Mouse (Mus musculus): Measurements from ENCODE around the gene Slc9a9.

- TF ChIP-seq POLR2A (IDR thresholded peaks at IDR 0.05; ENCODE audit: extremely low read depth, insufficient read depth, low read length) (no peak), CTCF (IDR thresholded peaks at IDR 0.05; ENCODE audit: extremely low read depth, insufficient read depth, low read length) (no peak)
These were observed 60.7 kb downstream of the Slc9a9 start for GRCm38 (mm10) chr9:94730396-94730795.
